Mouse (Mus musculus) CH12F3 (cell line): ENCODE data around the gene Tsc2.

Experiments
- in situ Hi-C: fragments of 300-500 bp; cut with MboI; formaldehyde crosslinking; loops from 2 replicates; pipeline ENCODE4 v1.14.3; 2020; ENCODE audit warnings: low sequenced_read_pairs

Tsc2 gene

GRCm38 (mm10) chr17:24579532-24579931 is 52.9 kb downstream of the Tsc2 start:
- in situ Hi-C loops: no loop called here

- in situ Hi-C loops: no loop called here
Measured at GRCm38 (mm10) chr17:24573811-24574210, 58.6 kb downstream of the Tsc2 start.

GRCm38 (mm10) chr17:24572651-24573245 is 59.7 kb downstream of the Tsc2 start:
- in situ Hi-C loops: no loop called here

- in situ Hi-C loops: no loop called here
Measured at GRCm38 (mm10) chr17:24569837-24570236, 62.6 kb downstream of the Tsc2 start.

GRCm38 (mm10) chr17:24567034-24567779 is 65.2 kb downstream of the Tsc2 start:
- in situ Hi-C loops: no loop called here

GRCm38 (mm10) chr17:24565792-24566191 is 66.6 kb downstream of the Tsc2 start:
- in situ Hi-C loops: no loop called here

GRCm38 (mm10) chr17:24565092-24565491 is 67.3 kb downstream of the Tsc2 start:
- in situ Hi-C loops: no loop called here

- in situ Hi-C loops: no loop called here
Measured at GRCm38 (mm10) chr17:24564422-24564821, 68.0 kb downstream of the Tsc2 start.

- in situ Hi-C loops: no loop called here
Measured at GRCm38 (mm10) chr17:24563638-24564037, 68.8 kb downstream of the Tsc2 start.

- in situ Hi-C loops: no loop called here
Measured at GRCm38 (mm10) chr17:24561592-24561991, 70.8 kb downstream of the Tsc2 start.

GRCm38 (mm10) chr17:24560301-24561028 is 72.0 kb downstream of the Tsc2 start:
- in situ Hi-C loops: no loop called here

GRCm38 (mm10) chr17:24559146-24559545 is 73.3 kb downstream of the Tsc2 start:
- in situ Hi-C loops: no loop called here

GRCm38 (mm10) chr17:24558600-24559099 is 73.8 kb downstream of the Tsc2 start:
- in situ Hi-C loops: no loop called here

- in situ Hi-C loops: no loop called here
Measured at GRCm38 (mm10) chr17:24557091-24557490, 75.3 kb downstream of the Tsc2 start.

GRCm38 (mm10) chr17:24551050-24551444 is 81.4 kb downstream of the Tsc2 start:
- in situ Hi-C loops: no loop called here

GRCm38 (mm10) chr17:24550416-24551049 is 81.9 kb downstream of the Tsc2 start:
- in situ Hi-C loops: no loop called here

- in situ Hi-C loops: no loop called here
Measured at GRCm38 (mm10) chr17:24549618-24550415, 82.6 kb downstream of the Tsc2 start, which contains the start of gene Pkd1. TSS of gene Pkd1 (plus strand) at chr17:24549834.

- in situ Hi-C loops: no loop called here
Measured at GRCm38 (mm10) chr17:24548921-24549617, 83.4 kb downstream of the Tsc2 start.

GRCm38 (mm10) chr17:24548435-24548834 is 84.0 kb downstream of the Tsc2 start:
- in situ Hi-C loops: no loop called here

GRCm38 (mm10) chr17:24546234-24546633 is 86.2 kb downstream of the Tsc2 start:
- in situ Hi-C loops: no loop called here
